Mouse (Mus musculus) thymus, adult 2 months (tissue): ENCODE measurements at regions not wholly inside any gene's neighbourhood (a gene's known extent, or its start where the extent isn't known, plus 50 kb on each side); places are given as distances from the start of the nearest gene placed in this dataset.

Experiments used
- CTCF ChIP-seq: fragments of 200-500 bp; IDR thresholded peaks from 2 replicates; pipeline ENCODE4 v1.5.1; 2012; ENCODE audit warnings: mild to moderate bottlenecking, control low read depth, low read length, moderate library complexity, borderline replicate concordance; ENCODE audit not compliant: control insufficient read depth, poor library complexity, insufficient read depth; ENCODE audit errors: extremely low read depth
- POLR2A ChIP-seq: fragments of 200-500 bp; IDR thresholded peaks from 2 replicates; pipeline ENCODE4 v1.6.1; 2012; ENCODE audit warnings: mild to moderate bottlenecking, low read length, control low read depth, moderate library complexity; ENCODE audit not compliant: control insufficient read depth, poor library complexity, insufficient read depth; ENCODE audit errors: extremely low read depth

GRCm38 (mm10) chr13:113502528-113502927, 115.8 kb downstream of the Snx18 start:
- no peak for TF ChIP-seq POLR2A
- TF ChIP-seq CTCF, result no peak
